Mouse (Mus musculus) intestine, embryonic 16.5 days (tissue): ENCODE data around the gene Treml1. TPM values are rescaled to one million over a fixed set of nuclear protein-coding genes. Genes with fewer than 3 reads are reported as not detected.
"Not testable (repeated sequence)": the region's sequence is repeated elsewhere in the genome, so short reads cannot be mapped to it uniquely, and the experiment has no call there.

Experiments
- ATAC-seq: fragments of 200-750 bp; cut with Nextera tagmentation; 2 replicates; pipeline ENCODE4 v1.8.0; 2017; ENCODE audit warnings: moderate TSS enrichment, moderate library complexity
- H3K27ac ChIP-seq: fragments of 300-500 bp; sonication (generic); 2 replicates; pipeline ENCODE4 v1.5.1; 2014; ENCODE audit warnings: mild to moderate bottlenecking, low read length
- H3K27me3 ChIP-seq: fragments of 300-500 bp; sonication (generic); replicated peaks from 2 replicates; pipeline ENCODE4 v1.6.1; 2014; ENCODE audit warnings: low read length, control low read depth, mixed read lengths; ENCODE audit not compliant: control insufficient read depth, insufficient read depth
- H3K36me3 ChIP-seq: fragments of 300-500 bp; sonication (generic); 2 replicates; pipeline ENCODE4 v1.6.1; 2014; ENCODE audit warnings: low read length, control low read depth; ENCODE audit not compliant: control insufficient read depth, insufficient read depth
- H3K4me1 ChIP-seq: fragments of 300-500 bp; sonication (generic); 2 replicates; pipeline ENCODE4 v1.6.1; 2014; ENCODE audit warnings: low read length, control low read depth, mixed read lengths; ENCODE audit not compliant: control insufficient read depth, insufficient read depth
- H3K4me2 ChIP-seq: fragments of 300-500 bp; sonication (generic); 2 replicates; pipeline ENCODE4 v1.6.1; 2014; ENCODE audit warnings: low read depth, low read length, control low read depth
- H3K4me3 ChIP-seq: fragments of 300-500 bp; sonication (generic); 2 replicates; pipeline ENCODE4 v1.5.1; 2014; ENCODE audit warnings: mild to moderate bottlenecking, low read length
- H3K9ac ChIP-seq: fragments of 300-500 bp; sonication (generic); 2 replicates; pipeline ENCODE4 v1.6.1; 2014; ENCODE audit warnings: low read depth, low read length
- H3K9me3 ChIP-seq: fragments of 300-500 bp; sonication (generic); 2 replicates; pipeline ENCODE4 v1.6.1; 2016; ENCODE audit warnings: low read length, control low read depth; ENCODE audit not compliant: control insufficient read depth
- WGBS: fragments of 180-500 bp; shearing (Covaris S2); extraction: QIAGEN DNeasy Blood & Tissue Kit; methylation state at CpG from one replicate; pipeline ENCODE4 v1.1.7; 2014; 5-methylcytosine and 5-hydroxymethylcytosine counted together
- polyA plus RNA-seq: library from polyadenylated mRNA; unstranded; fragments of >200 nt; fragmentation: Nextera tagmentation; extraction: Ambion mirVana; gene quantifications from 2 replicates; pipeline ENCODE4 v1.2.1, GENCODE M21; 2015

Gene Treml1
- polyA plus RNA-seq, 1 experiment from 2014 or later = 0.98 TPM

GRCm38 (mm10) chr17:48350681-48351193 lies 9.0 kb upstream of the Treml1 start:
- no peak for ATAC-seq

GRCm38 (mm10) chr17:48352976-48353375 lies 6.7 kb upstream of the Treml1 start:
- H3K9me3 ChIP-seq, H3K27me3 ChIP-seq, H3K36me3 ChIP-seq, H3K4me1 ChIP-seq, H3K27ac ChIP-seq, ATAC-seq, H3K4me3 ChIP-seq, H3K4me2 ChIP-seq, H3K9ac ChIP-seq: not testable (repeated sequence)
- WGBS = 80% methylated on average over 7 of the region's 7 CpGs

More at GRCm38 (mm10) chr17:48350681-48351193, 9.0 kb upstream of the Treml1 start:
- H3K9ac ChIP-seq = no peak overlapping the region
- no peaks in the 10 kb centered on the region for H3K27me3 ChIP-seq
- no peak overlapping the region for H3K4me2 ChIP-seq
- H3K36me3 ChIP-seq = no peaks in the 10 kb centered on the region
- H3K4me3 ChIP-seq = no peak overlapping the region
- 0 out of 2 replicates have a peak, but pooled peaks cover 2% of the 10 kb centered on the region for H3K4me1 ChIP-seq
- H3K27ac ChIP-seq = no peak overlapping the region
- WGBS = 70% methylated on average over 5 of the region's 5 CpGs
- no peaks in the 10 kb centered on the region for H3K9me3 ChIP-seq

- no peak for ATAC-seq
- no peaks in the 10 kb centered on the region for H3K36me3 ChIP-seq
- WGBS = 82% methylated on average over 3 of the region's 3 CpGs
- no peak overlapping the region for H3K4me2 ChIP-seq
- no peak overlapping the region for H3K4me3 ChIP-seq
- no peak overlapping the region for H3K27ac ChIP-seq
- no peak overlapping the region for H3K9ac ChIP-seq
- no peaks in the 10 kb centered on the region for H3K9me3 ChIP-seq
- no peaks in the 10 kb centered on the region for H3K27me3 ChIP-seq
- H3K4me1 ChIP-seq = no peaks in the 10 kb centered on the region
These were observed 3.9 kb upstream of the Treml1 start for GRCm38 (mm10) chr17:48355822-48356221.

- Histone ChIP-seq H3K27me3 (no peaks in the 10 kb centered on the region), H3K27ac (no peak overlapping the region), H3K9me3 (no peaks in the 10 kb centered on the region), H3K4me1 (no peaks in the 10 kb centered on the region), H3K36me3 (no peaks in the 10 kb centered on the region), H3K9ac (no peak overlapping the region), H3K4me2 (no peak overlapping the region), H3K4me3 (no peak overlapping the region)
- ATAC-seq = no peak
- WGBS = 41% methylated on average over 2 of the region's 2 CpGs
These were observed 1.8 kb upstream of the Treml1 start for GRCm38 (mm10) chr17:48357892-48358291.

- Histone ChIP-seq H3K9me3 (no peaks in the 10 kb centered on the region), H3K36me3 (no peaks in the 10 kb centered on the region), H3K4me2 (no peak overlapping the region), H3K4me1 (no peaks in the 10 kb centered on the region), H3K9ac (no peak overlapping the region), H3K4me3 (no peak overlapping the region), H3K27me3 (no peaks in the 10 kb centered on the region), H3K27ac (no peak overlapping the region)
- 65% methylated on average over 4 of the region's 4 CpGs for WGBS
- ATAC-seq = no peak
These were observed 746 bp downstream of the Treml1 start for GRCm38 (mm10) chr17:48360462-48360861.

GRCm38 (mm10) chr17:48362346-48362745 lies 2.6 kb downstream of the Treml1 start:
- WGBS = 58% methylated on average over 3 of the region's 3 CpGs
- Histone ChIP-seq H3K36me3 (no peaks in the 10 kb centered on the region), H3K27me3 (no peaks in the 10 kb centered on the region), H3K4me2 (no peak overlapping the region), H3K4me1 (no peaks in the 10 kb centered on the region), H3K9me3 (no peaks in the 10 kb centered on the region), H3K9ac (no peak overlapping the region), H3K4me3 (no peak overlapping the region), H3K27ac (no peak overlapping the region)
- ATAC-seq = no peak

GRCm38 (mm10) chr17:48362966-48363365 lies 3.2 kb downstream of the Treml1 start:
- Histone ChIP-seq H3K27ac (no peak overlapping the region), H3K9ac (no peak overlapping the region), H3K4me1 (no peaks in the 10 kb centered on the region), H3K27me3 (no peaks in the 10 kb centered on the region), H3K4me3 (no peak overlapping the region), H3K36me3 (no peaks in the 10 kb centered on the region), H3K4me2 (no peak overlapping the region), H3K9me3 (no peaks in the 10 kb centered on the region)
- WGBS = 77% methylated on average over 8 of the region's 8 CpGs
- ATAC-seq = no peak

- no peaks in the 10 kb centered on the region for H3K27me3 ChIP-seq
- no peak overlapping the region for H3K9ac ChIP-seq
- no peak overlapping the region for H3K27ac ChIP-seq
- no peaks in the 10 kb centered on the region for H3K4me1 ChIP-seq
- no peak overlapping the region for H3K4me3 ChIP-seq
- H3K36me3 ChIP-seq = no peaks in the 10 kb centered on the region
- H3K4me2 ChIP-seq = no peak overlapping the region
- no peak for ATAC-seq
- WGBS = 76% methylated on average over 6 of the region's 6 CpGs
- H3K9me3 ChIP-seq = no peaks in the 10 kb centered on the region
These were observed 3.8 kb downstream of the Treml1 start for GRCm38 (mm10) chr17:48363421-48363965.

GRCm38 (mm10) chr17:48365511-48366155 lies 5.9 kb downstream of the Treml1 start:
- no peaks in the 10 kb centered on the region for H3K9me3 ChIP-seq
- H3K9ac ChIP-seq = no peak overlapping the region
- no peaks in the 10 kb centered on the region for H3K4me1 ChIP-seq
- no peak overlapping the region for H3K4me3 ChIP-seq
- no peaks in the 10 kb centered on the region for H3K27me3 ChIP-seq
- no peak overlapping the region for H3K27ac ChIP-seq
- 78% methylated on average over 9 of the region's 9 CpGs for WGBS
- ATAC-seq = no peak
- no peaks in the 10 kb centered on the region for H3K36me3 ChIP-seq
- H3K4me2 ChIP-seq = no peak overlapping the region
